Mouse (Mus musculus): ENCODE results near the gene Pmpca. TPM values are rescaled to one million over a fixed set of nuclear protein-coding genes. Genes with fewer than 3 reads are reported as not detected.
A peak's percentile ranks its signal among the peaks of the same experiment; 100 is the strongest.

Pmpca gene
- total and polyA plus RNA-seq, 3 experiments, result 76.5 to 542 (median 94.3) TPM

DNA sequence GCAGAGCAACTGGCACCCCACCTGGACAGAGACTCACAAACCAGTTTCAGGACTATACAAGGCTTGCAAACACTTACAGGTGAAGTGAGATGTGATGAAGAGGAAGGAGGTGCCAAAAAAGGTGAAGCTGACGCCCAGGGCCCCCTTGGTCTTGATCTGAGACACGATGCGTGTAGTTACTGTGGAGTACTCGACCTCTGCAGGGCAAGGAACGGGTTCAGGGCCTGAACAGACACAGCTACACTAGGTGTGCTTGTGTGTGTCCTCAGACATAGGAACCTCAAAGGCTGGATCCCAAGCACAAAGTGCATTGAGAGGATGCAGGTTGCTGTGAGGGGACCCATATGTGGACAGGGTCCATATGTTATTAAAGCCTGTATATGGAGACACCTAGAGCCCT lies 11.2 kb downstream of the Pmpca start:
- Histone ChIP-seq H3K36me3 (replicated peaks) (peaks cover 94% of the 10 kb centered on the region), H3K4me1 (ENCODE audit: insufficient read depth, low read depth, low read length) (peaks cover 12% of the 10 kb centered on the region), H3K27me3 (ENCODE audit: insufficient read depth, low read length) (no peaks in the 10 kb centered on the region), H3K9me3 (replicated peaks) (no peaks in the 10 kb centered on the region), H3K4me3 (ENCODE audit: low read depth, low read length) (no peak overlapping the region)
- ATAC-seq (ENCODE audit: extremely low read depth, insufficient number of reproducible peaks, low FRiP score, poor library complexity, severe bottlenecking) (no peak), DNase-seq (ENCODE audit: low spot score) (no peak)
- TF ChIP-seq CTCF (IDR thresholded peaks at IDR 0.05; ENCODE audit: low read depth, low read length) (no peak), POLR2AphosphoS5 (IDR thresholded peaks at IDR 0.05; ENCODE audit: insufficient replicate concordance, low read depth, low read length) (no peak), GATA1 (IDR thresholded peaks at IDR 0.05; ENCODE audit: borderline replicate concordance, low read length) (no peak), GATA2 (IDR thresholded peaks at IDR 0.05; ENCODE audit: borderline replicate concordance, low read depth, low read length) (no peak), TAL1 (conservative IDR thresholded peaks at IDR 0.05; ENCODE audit: low read depth, low read length) (no peak)

DNA sequence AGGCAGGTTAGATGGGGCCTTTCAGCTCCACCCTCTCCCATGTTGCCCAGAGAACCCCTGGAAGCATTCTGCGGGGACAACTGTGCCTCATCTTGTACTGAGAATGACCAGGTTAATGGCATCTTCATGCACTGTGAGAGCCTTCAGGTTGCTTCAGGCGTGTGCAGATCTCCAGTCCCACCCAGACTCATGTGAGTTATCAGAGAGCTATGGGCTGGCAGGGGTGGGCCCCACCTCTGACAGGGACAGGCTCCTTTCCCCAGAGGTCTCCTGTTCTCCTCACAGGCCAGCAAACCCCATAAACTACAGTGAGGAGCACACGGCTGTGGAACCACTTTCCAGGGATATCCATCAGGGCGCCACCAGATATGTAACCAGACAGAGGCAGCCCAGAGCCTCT lies 11.9 kb downstream of the Pmpca start:
- H3K36me3 ChIP-seq (replicated peaks), result peaks cover 94% of the 10 kb centered on the region
- no peak for DNase-seq (ENCODE audit: low spot score)
- TF ChIP-seq POLR2AphosphoS5 (IDR thresholded peaks at IDR 0.05; ENCODE audit: insufficient replicate concordance, low read depth, low read length) (peak; percentile 82; the same call in 1 of the 2 replicates), GATA2 (IDR thresholded peaks at IDR 0.05; ENCODE audit: borderline replicate concordance, low read depth, low read length) (no peak), CTCF (IDR thresholded peaks at IDR 0.05; ENCODE audit: low read depth, low read length) (no peak), GATA1 (IDR thresholded peaks at IDR 0.05; ENCODE audit: borderline replicate concordance, low read length) (no peak), TAL1 (conservative IDR thresholded peaks at IDR 0.05; ENCODE audit: low read depth, low read length) (no peak)
- H3K9me3 ChIP-seq (replicated peaks), result no peaks in the 10 kb centered on the region
- H3K4me3 ChIP-seq (ENCODE audit: low read depth, low read length), result no peak overlapping the region
- peaks cover 18% of the 10 kb centered on the region for H3K4me1 ChIP-seq (ENCODE audit: insufficient read depth, low read depth, low read length)
- no peaks in the 10 kb centered on the region for H3K27me3 ChIP-seq (ENCODE audit: insufficient read depth, low read length)
- no peak for ATAC-seq (ENCODE audit: extremely low read depth, insufficient number of reproducible peaks, low FRiP score, poor library complexity, severe bottlenecking)

GRCm38 (mm10) chr2:26402265-26402664 lies 13.1 kb downstream of the Pmpca start:
- peaks cover 30% of the 10 kb centered on the region for H3K4me1 ChIP-seq (ENCODE audit: insufficient read depth, low read depth, low read length)

GRCm38 (mm10) chr2:26403306-26403705 lies 14.2 kb downstream of the Pmpca start:
- no peak for ATAC-seq (ENCODE audit: extremely low read depth, insufficient number of reproducible peaks, low FRiP score, poor library complexity, severe bottlenecking)

More at GRCm38 (mm10) chr2:26402265-26402664, 13.1 kb downstream of the Pmpca start:
- Histone ChIP-seq H3K27me3 (ENCODE audit: insufficient read depth, low read length) (no peaks in the 10 kb centered on the region), H3K9me3 (replicated peaks) (no peaks in the 10 kb centered on the region), H3K4me3 (ENCODE audit: low read depth, low read length) (no peak overlapping the region), H3K36me3 (replicated peaks) (peaks cover 94% of the 10 kb centered on the region)
- DNase-seq (ENCODE audit: low spot score), result no peak
- no peak for TF ChIP-seq GATA2 (IDR thresholded peaks at IDR 0.05; ENCODE audit: borderline replicate concordance, low read depth, low read length)
- TF ChIP-seq GATA1 (IDR thresholded peaks at IDR 0.05; ENCODE audit: borderline replicate concordance, low read length), result no peak
- TF ChIP-seq CTCF (IDR thresholded peaks at IDR 0.05; ENCODE audit: low read depth, low read length), result no peak
- TF ChIP-seq POLR2AphosphoS5 (IDR thresholded peaks at IDR 0.05; ENCODE audit: insufficient replicate concordance, low read depth, low read length), result no peak
- no peak for TF ChIP-seq TAL1 (conservative IDR thresholded peaks at IDR 0.05; ENCODE audit: low read depth, low read length)
- ATAC-seq (ENCODE audit: extremely low read depth, insufficient number of reproducible peaks, low FRiP score, poor library complexity, severe bottlenecking), result no peak

GRCm38 (mm10) chr2:26408515-26409356 lies 19.6 kb downstream of the Pmpca start, which contains the start of gene Inpp5e:
Gene Inpp5e (minus strand): TSS chr2:26409203.
- peaks cover 84% of the 10 kb centered on the region for H3K36me3 ChIP-seq (replicated peaks)

More at GRCm38 (mm10) chr2:26403306-26403705, 14.2 kb downstream of the Pmpca start:
- DNase-seq (ENCODE audit: low spot score), result no peak
- TF ChIP-seq CTCF (IDR thresholded peaks at IDR 0.05; ENCODE audit: low read depth, low read length) (no peak), GATA1 (IDR thresholded peaks at IDR 0.05; ENCODE audit: borderline replicate concordance, low read length) (no peak), GATA2 (IDR thresholded peaks at IDR 0.05; ENCODE audit: borderline replicate concordance, low read depth, low read length) (no peak), TAL1 (conservative IDR thresholded peaks at IDR 0.05; ENCODE audit: low read depth, low read length) (no peak), POLR2AphosphoS5 (IDR thresholded peaks at IDR 0.05; ENCODE audit: insufficient replicate concordance, low read depth, low read length) (no peak)
- no peaks in the 10 kb centered on the region for H3K27me3 ChIP-seq (ENCODE audit: insufficient read depth, low read length)
- H3K4me1 ChIP-seq (ENCODE audit: insufficient read depth, low read depth, low read length), result peaks cover 41% of the 10 kb centered on the region
- H3K9me3 ChIP-seq (replicated peaks), result no peaks in the 10 kb centered on the region
- H3K36me3 ChIP-seq (replicated peaks), result peaks cover 92% of the 10 kb centered on the region
- no peak overlapping the region for H3K4me3 ChIP-seq (ENCODE audit: low read depth, low read length)

GRCm38 (mm10) chr2:26409362-26409761 lies 20.2 kb downstream of the Pmpca start:
- peak overlapping the region; percentile 84 for H3K4me3 ChIP-seq (ENCODE audit: low read depth, low read length)
- no peak for TF ChIP-seq POLR2AphosphoS5 (IDR thresholded peaks at IDR 0.05; ENCODE audit: insufficient replicate concordance, low read depth, low read length)
- TF ChIP-seq GATA2 (IDR thresholded peaks at IDR 0.05; ENCODE audit: borderline replicate concordance, low read depth, low read length), result no peak
- no peak for TF ChIP-seq TAL1 (conservative IDR thresholded peaks at IDR 0.05; ENCODE audit: low read depth, low read length)
- TF ChIP-seq CTCF (IDR thresholded peaks at IDR 0.05; ENCODE audit: low read depth, low read length), result no peak
- no peak for TF ChIP-seq GATA1 (IDR thresholded peaks at IDR 0.05; ENCODE audit: borderline replicate concordance, low read length)
- peaks cover 89% of the 10 kb centered on the region for H3K36me3 ChIP-seq (replicated peaks)
- no peaks in the 10 kb centered on the region for H3K9me3 ChIP-seq (replicated peaks)
- H3K4me1 ChIP-seq (ENCODE audit: insufficient read depth, low read depth, low read length), result peaks cover 42% of the 10 kb centered on the region
- DNase-seq (ENCODE audit: low spot score) (no peak), ATAC-seq (ENCODE audit: extremely low read depth, insufficient number of reproducible peaks, low FRiP score, poor library complexity, severe bottlenecking) (no peak)
- H3K27me3 ChIP-seq (ENCODE audit: insufficient read depth, low read length), result no peaks in the 10 kb centered on the region

More at GRCm38 (mm10) chr2:26408515-26409356, 19.6 kb downstream of the Pmpca start, which contains the start of gene Inpp5e:
- H3K4me3 ChIP-seq (ENCODE audit: low read depth, low read length), result peak within 1 kb of the TSS; percentile 84
- DNase-seq (ENCODE audit: low spot score), result peak; percentile 91
- no peaks in the 10 kb centered on the region for H3K27me3 ChIP-seq (ENCODE audit: insufficient read depth, low read length)
- peaks cover 42% of the 10 kb centered on the region for H3K4me1 ChIP-seq (ENCODE audit: insufficient read depth, low read depth, low read length)
- TF ChIP-seq TAL1 (conservative IDR thresholded peaks at IDR 0.05; ENCODE audit: low read depth, low read length), result no peak
- no peak for TF ChIP-seq POLR2AphosphoS5 (IDR thresholded peaks at IDR 0.05; ENCODE audit: insufficient replicate concordance, low read depth, low read length)
- TF ChIP-seq CTCF (IDR thresholded peaks at IDR 0.05; ENCODE audit: low read depth, low read length), result peak; percentile 81
- no peaks in the 10 kb centered on the region for H3K9me3 ChIP-seq (replicated peaks)
- peak; percentile 61 for ATAC-seq (ENCODE audit: extremely low read depth, insufficient number of reproducible peaks, low FRiP score, poor library complexity, severe bottlenecking)

Measured in G1E (cell line).